Mouse (Mus musculus) skeletal muscle tissue, adult 2 months (tissue): ENCODE measurements around the gene Ankra2.
A peak's percentile ranks its signal among the peaks of the same experiment; 100 is the strongest.

Source experiments
- DNase-seq: peaks from one replicate; pipeline ENCODE4 v3.0.0-alpha.2; 2012; ENCODE audit warnings: low read depth, low spot score

Gene Ankra2

GRCm38 (mm10) chr13:98262636-98263457 lies at the start of gene Ankra2, which contains the start of gene Utp15:
Ankra2 (plus strand) TSS chr13:98263074.
Utp15 (minus strand) TSS chr13:98263041.
- peak; percentile 98 for DNase-seq

- no peak for DNase-seq
Observed at GRCm38 (mm10) chr13:98222848-98223247, 40.0 kb upstream of the Ankra2 start.

- no peak for DNase-seq
Observed at GRCm38 (mm10) chr13:98226225-98226624, 36.6 kb upstream of the Ankra2 start.

- no peak for DNase-seq
Observed at GRCm38 (mm10) chr13:98230511-98230910, 32.4 kb upstream of the Ankra2 start.

- DNase-seq = no peak
Observed at GRCm38 (mm10) chr13:98235451-98235850, 27.4 kb upstream of the Ankra2 start.

- no peak for DNase-seq
Observed at GRCm38 (mm10) chr13:98239978-98240641, 22.8 kb upstream of the Ankra2 start.

GRCm38 (mm10) chr13:98241531-98242282 lies 21.2 kb upstream of the Ankra2 start:
- DNase-seq = no peak

- DNase-seq = no peak
Observed at GRCm38 (mm10) chr13:98244571-98245350, 18.1 kb upstream of the Ankra2 start.

GRCm38 (mm10) chr13:98245386-98245785 lies 17.5 kb upstream of the Ankra2 start:
- no peak for DNase-seq

GRCm38 (mm10) chr13:98249594-98249993 lies 13.3 kb upstream of the Ankra2 start:
- DNase-seq = no peak

GRCm38 (mm10) chr13:98254921-98255320 lies 8.0 kb upstream of the Ankra2 start:
- DNase-seq = no peak

GRCm38 (mm10) chr13:98263458-98263987 lies 649 bp downstream of the Ankra2 start:
- DNase-seq = no peak

- no peak for DNase-seq
Observed at GRCm38 (mm10) chr13:98264111-98264510, 1.2 kb downstream of the Ankra2 start.

- DNase-seq = no peak
Observed at GRCm38 (mm10) chr13:98274023-98274422, 11.1 kb downstream of the Ankra2 start.

- DNase-seq = peak; percentile 5
Observed at GRCm38 (mm10) chr13:98275646-98276045, 12.8 kb downstream of the Ankra2 start.

- no peak for DNase-seq
Observed at GRCm38 (mm10) chr13:98276253-98276652, 13.4 kb downstream of the Ankra2 start.

GRCm38 (mm10) chr13:98277501-98277900 lies 14.6 kb downstream of the Ankra2 start:
- no peak for DNase-seq

GRCm38 (mm10) chr13:98279686-98280085 lies 16.8 kb downstream of the Ankra2 start, which contains the start of gene Gm21976:
Gm21976 (plus strand) TSS chr13:98279887.
- DNase-seq = no peak

- DNase-seq = no peak
Observed at GRCm38 (mm10) chr13:98280990-98281650, 18.2 kb downstream of the Ankra2 start.

- no peak for DNase-seq
Observed at GRCm38 (mm10) chr13:98290719-98291118, 27.8 kb downstream of the Ankra2 start.
